ENCODE assay signal across 29 mouse cellular contexts in genomic region chr6:34919956-34920355, GRCm38 (mm10). TPM values are rescaled to one million over a fixed set of nuclear protein-coding genes. Genes with fewer than 3 reads are reported as not detected.
"Had no signal": no experiment of that assay in that cellular context is flagged by ENCODE, and none has a peak within 500 bp of the region (broad histone marks: within the 10 kb centered on the region; RNA-seq: fewer than 3 reads in every experiment).

Gene Stra8, plus strand, starts transcription at chr6:34920163.

- ATAC-seq: liver, embryonic 12.5 days; midbrain, embryonic 15.5 days had no signal

- H3K27ac ChIP-seq: limb, embryonic 13.5 days; liver, embryonic 12.5 days; liver, embryonic 15.5 days; lung, embryonic 15.5 days; midbrain, embryonic 12.5 days; midbrain, embryonic 15.5 days; neural tube, embryonic 12.5 days; neural tube, embryonic 15.5 days; stomach, postnatal 0 days had no signal

- H3K4me3 ChIP-seq: limb, embryonic 13.5 days; liver, embryonic 12.5 days; liver, embryonic 15.5 days; lung, embryonic 15.5 days; midbrain, embryonic 12.5 days; midbrain, embryonic 15.5 days; neural tube, embryonic 12.5 days; neural tube, embryonic 15.5 days had no signal

- H3K9ac ChIP-seq: limb, embryonic 13.5 days; liver, embryonic 12.5 days; liver, embryonic 15.5 days; lung, embryonic 15.5 days; midbrain, embryonic 12.5 days; midbrain, embryonic 15.5 days; neural tube, embryonic 12.5 days; neural tube, embryonic 15.5 days had no signal

- DNase-seq: kidney, postnatal 14 days; kidney, postnatal 4 days; left cerebral cortex, postnatal 4 days; liver; lung, adult 18-20 months; lung, postnatal 10 days; lung, postnatal 4 days; right cerebral cortex, adult 18-20 months; right cerebral cortex, postnatal 14 days; right cerebral cortex, postnatal 4 days; thymus, adult 2 months; thymus, postnatal 14 days; thymus, postnatal 4 days had no signal

- H3K9me3 ChIP-seq: limb, embryonic 13.5 days; liver, embryonic 12.5 days; liver, embryonic 15.5 days; lung, embryonic 15.5 days; midbrain, embryonic 12.5 days; midbrain, embryonic 15.5 days; neural tube, embryonic 12.5 days; neural tube, embryonic 15.5 days had no signal

- H3K27me3 ChIP-seq: limb, embryonic 13.5 days; liver, embryonic 15.5 days; lung, embryonic 15.5 days; midbrain, embryonic 12.5 days; midbrain, embryonic 15.5 days; neural tube, embryonic 12.5 days; neural tube, embryonic 15.5 days had no signal

- H3K4me1 ChIP-seq: midbrain, embryonic 12.5 days; midbrain, embryonic 15.5 days; neural tube, embryonic 12.5 days; neural tube, embryonic 15.5 days had no signal

- H3K36me3 ChIP-seq: limb, embryonic 13.5 days; liver, embryonic 12.5 days; liver, embryonic 15.5 days; lung, embryonic 15.5 days; midbrain, embryonic 12.5 days; midbrain, embryonic 15.5 days; neural tube, embryonic 12.5 days; neural tube, embryonic 15.5 days had no signal

RNA-seq across cellular contexts. Expression of gene Stra8, which starts in this region (rescaled TPM):
- total RNA-seq: layer of hippocampus, adult 18-20 months; layer of hippocampus, postnatal 14 days; left cerebral cortex, adult 8-10 months; left cerebral cortex, postnatal 14 days; left cerebral cortex, postnatal 4 days; megakaryocyte progenitor cell, adult 5-6 weeks had no signal
- polyA plus RNA-seq: kidney, embryonic 16.5 days; limb, embryonic 13.5 days; liver, embryonic 12.5 days; liver, embryonic 15.5 days; lung, embryonic 15.5 days; midbrain, embryonic 12.5 days; midbrain, embryonic 15.5 days; neural tube, embryonic 12.5 days; neural tube, embryonic 15.5 days; stomach, embryonic 14.5 days had no signal
